ENCODE assay signal across 9 mouse cellular contexts in the genomic region with DNA sequence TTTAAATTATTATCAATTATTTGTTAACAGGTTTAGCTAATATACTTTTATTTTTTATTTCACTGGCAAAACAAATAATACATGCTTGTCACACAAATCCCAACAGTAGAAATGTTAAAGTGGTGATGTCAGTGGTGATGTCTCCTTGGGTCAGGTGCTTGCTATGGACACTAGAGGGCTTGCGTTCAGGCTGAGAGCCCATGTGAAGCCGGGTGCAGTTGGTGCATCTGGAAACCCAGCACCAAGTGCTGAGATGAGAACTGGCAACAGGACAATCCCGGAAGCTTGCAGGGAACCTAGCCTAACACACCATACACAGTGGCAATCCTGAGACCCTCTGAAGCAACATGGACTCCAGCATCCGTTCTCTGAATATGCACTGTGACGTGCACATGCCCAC.
DNase-seq lines count a peak whose midpoint lies in the region; ATAC-seq and TF ChIP-seq lines count a peak whose summit lies in the region.
"Had no signal": no experiment of that assay in that cellular context is flagged by ENCODE, and none has a peak within 500 bp of the region (broad histone marks: within the 10 kb centered on the region; RNA-seq: fewer than 3 reads in every experiment).

No protein-coding gene starts in this region.

- no peak overlapping the region for H3K9ac ChIP-seq in intestine, postnatal 0 days (ENCODE audit: low read depth, low read length)
- no peak overlapping the region for H3K9ac ChIP-seq in intestine, embryonic 15.5 days
- no peak overlapping the region for H3K9ac ChIP-seq in embryonic facial prominence, embryonic 12.5 days
- no peak overlapping the region for H3K9ac ChIP-seq in midbrain, embryonic 16.5 days (ENCODE audit: low read depth, low read length)
- H3K9ac ChIP-seq in intestine, embryonic 16.5 days (ENCODE audit: low read depth, low read length): no peak overlapping the region
- H3K9ac ChIP-seq: limb, embryonic 15.5 days had no signal

- H3K4me3 ChIP-seq in intestine, postnatal 0 days (ENCODE audit: low read depth, low read length): no peak overlapping the region
- H3K4me3 ChIP-seq in intestine, embryonic 15.5 days (replicated peaks): no peak overlapping the region
- H3K4me3 ChIP-seq in embryonic facial prominence, embryonic 12.5 days: no peak overlapping the region
- no peak overlapping the region for H3K4me3 ChIP-seq in midbrain, embryonic 16.5 days (ENCODE audit: low read depth, low read length)
- no peak overlapping the region for H3K4me3 ChIP-seq in intestine, embryonic 16.5 days (ENCODE audit: low read length)
- H3K4me3 ChIP-seq: limb, embryonic 15.5 days had no signal

- H3K4me1 ChIP-seq in intestine, postnatal 0 days (replicated peaks; ENCODE audit: control insufficient read depth, insufficient read depth, low read length): 0 out of 2 replicates have a peak, but pooled peaks cover 5% of the 10 kb centered on the region
- H3K4me1 ChIP-seq in intestine, embryonic 15.5 days (replicated peaks): no peaks in the 10 kb centered on the region
- peaks cover 72% of the 10 kb centered on the region for H3K4me1 ChIP-seq in embryonic facial prominence, embryonic 12.5 days
- peaks cover 9% of the 10 kb centered on the region; the same call in 1 of the 2 replicates for H3K4me1 ChIP-seq in midbrain, embryonic 16.5 days (ENCODE audit: control insufficient read depth, insufficient read depth, low read length)
- H3K4me1 ChIP-seq in intestine, embryonic 16.5 days (ENCODE audit: control insufficient read depth, insufficient read depth, low read length): peaks cover 4% of the 10 kb centered on the region; the same call in 1 of the 2 replicates

- H3K36me3 ChIP-seq in intestine, postnatal 0 days (ENCODE audit: control insufficient read depth, insufficient read depth): peaks cover 6% of the 10 kb centered on the region; the same call in 1 of the 2 replicates
- no peaks in the 10 kb centered on the region for H3K36me3 ChIP-seq in intestine, embryonic 15.5 days
- H3K36me3 ChIP-seq in embryonic facial prominence, embryonic 12.5 days: no peaks in the 10 kb centered on the region
- no peaks in the 10 kb centered on the region for H3K36me3 ChIP-seq in midbrain, embryonic 16.5 days (ENCODE audit: control insufficient read depth, insufficient read depth, low read length)
- H3K36me3 ChIP-seq in intestine, embryonic 16.5 days (ENCODE audit: control insufficient read depth, insufficient read depth, low read length): no peaks in the 10 kb centered on the region
- H3K36me3 ChIP-seq: limb, embryonic 15.5 days had no signal

- WGBS in intestine, postnatal 0 days: 73% methylated on average over 5 of the region's 5 CpGs
- WGBS in intestine, embryonic 15.5 days: 77% methylated on average over 5 of the region's 5 CpGs
- 72% methylated on average over 5 of the region's 5 CpGs for WGBS in embryonic facial prominence, embryonic 12.5 days
- 69% methylated on average over 5 of the region's 5 CpGs for WGBS in midbrain, embryonic 16.5 days
- WGBS in intestine, embryonic 16.5 days: 73% methylated on average over 5 of the region's 5 CpGs

- DNase-seq in NIH3T3 (ENCODE audit: low read depth): peak; percentile 43
- no peak for DNase-seq in thymus, postnatal 36 days
- no peak for DNase-seq in adrenal gland, adult (ENCODE audit: inconsistent age in 2 of 2, low spot score in 1 of 2)

- no peak overlapping the region for H3K27ac ChIP-seq in intestine, postnatal 0 days (ENCODE audit: low read depth, low read length)
- H3K27ac ChIP-seq in intestine, embryonic 15.5 days: no peak overlapping the region
- H3K27ac ChIP-seq in embryonic facial prominence, embryonic 12.5 days: 0 out of 2 replicates have a peak overlapping the region, but pooled peaks have one; percentile 63
- H3K27ac ChIP-seq in midbrain, embryonic 16.5 days (ENCODE audit: low read length): no peak overlapping the region
- H3K27ac ChIP-seq in intestine, embryonic 16.5 days (ENCODE audit: low read length): no peak overlapping the region
- H3K27ac ChIP-seq: limb, embryonic 15.5 days had no signal

- peak; percentile 71 for TF ChIP-seq CTCF in intestine, postnatal 0 days (IDR thresholded peaks at IDR 0.05; ENCODE audit: low read depth)

- no peaks in the 10 kb centered on the region for H3K27me3 ChIP-seq in intestine, postnatal 0 days (replicated peaks; ENCODE audit: control insufficient read depth, insufficient read depth, low read length)
- H3K27me3 ChIP-seq in intestine, embryonic 15.5 days (replicated peaks): no peaks in the 10 kb centered on the region
- no peaks in the 10 kb centered on the region for H3K27me3 ChIP-seq in embryonic facial prominence, embryonic 12.5 days
- H3K27me3 ChIP-seq in midbrain, embryonic 16.5 days (ENCODE audit: control insufficient read depth, insufficient read depth, low read depth, low read length): no peaks in the 10 kb centered on the region
- H3K27me3 ChIP-seq in intestine, embryonic 16.5 days (replicated peaks; ENCODE audit: control insufficient read depth, insufficient read depth, low read length): no peaks in the 10 kb centered on the region
- H3K27me3 ChIP-seq: limb, embryonic 15.5 days had no signal

- no peaks in the 10 kb centered on the region for H3K9me3 ChIP-seq in intestine, postnatal 0 days (ENCODE audit: control insufficient read depth)
- no peaks in the 10 kb centered on the region for H3K9me3 ChIP-seq in intestine, embryonic 15.5 days
- no peaks in the 10 kb centered on the region for H3K9me3 ChIP-seq in embryonic facial prominence, embryonic 12.5 days
- H3K9me3 ChIP-seq in midbrain, embryonic 16.5 days (replicated peaks; ENCODE audit: control insufficient read depth, low read length, poor library complexity, severe bottlenecking): no peaks in the 10 kb centered on the region
- no peaks in the 10 kb centered on the region for H3K9me3 ChIP-seq in intestine, embryonic 16.5 days (ENCODE audit: control insufficient read depth, low read length)
- H3K9me3 ChIP-seq: limb, embryonic 15.5 days had no signal

- no peak for ATAC-seq in intestine, postnatal 0 days
- no peak; the same call in 1 of the 2 replicates for ATAC-seq in intestine, embryonic 15.5 days
- ATAC-seq in embryonic facial prominence, embryonic 12.5 days (ENCODE audit: insufficient number of reproducible peaks, insufficient read depth, low FRiP score, low TSS enrichment): no peak
- ATAC-seq in midbrain, embryonic 16.5 days: 0 out of 2 replicates have a peak, but pooled peaks have one; percentile 33
- ATAC-seq in intestine, embryonic 16.5 days: no peak

- H3K4me2 ChIP-seq in intestine, postnatal 0 days (replicated peaks; ENCODE audit: low read depth): no peak overlapping the region
- H3K4me2 ChIP-seq in intestine, embryonic 15.5 days (replicated peaks): no peak overlapping the region
- H3K4me2 ChIP-seq in embryonic facial prominence, embryonic 12.5 days (replicated peaks): no peak overlapping the region
- H3K4me2 ChIP-seq in midbrain, embryonic 16.5 days (ENCODE audit: low read length): no peak overlapping the region
- H3K4me2 ChIP-seq in intestine, embryonic 16.5 days (ENCODE audit: low read depth, low read length): no peak overlapping the region
- H3K4me2 ChIP-seq: limb, embryonic 15.5 days had no signal
